In the genomic region with DNA sequence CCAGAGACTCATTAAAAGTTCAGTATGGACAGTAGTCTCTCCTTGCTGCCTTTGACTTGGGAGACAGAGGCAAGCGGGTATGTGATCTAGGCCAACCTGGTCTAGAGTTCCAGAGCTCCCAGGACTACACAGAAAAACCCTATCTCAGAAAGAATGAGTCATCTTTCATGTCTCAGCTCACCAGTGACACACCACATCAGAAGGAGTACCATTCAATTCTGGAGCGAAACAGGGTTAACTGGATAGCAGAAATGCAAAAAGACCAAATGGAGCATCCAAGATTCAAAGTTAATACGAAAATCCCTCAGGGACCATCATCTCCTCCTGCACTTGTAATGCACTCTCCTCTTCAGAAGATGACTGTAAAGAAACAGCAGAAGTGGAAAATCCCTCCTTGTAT, we compare ENCODE assay signal across 29 mouse cellular contexts. TPM values are rescaled to one million over a fixed set of nuclear protein-coding genes. Genes with fewer than 3 reads are reported as not detected.
"Had no signal": no experiment of that assay in that cellular context is flagged by ENCODE, and none has a peak within 500 bp of the region (broad histone marks: within the 10 kb centered on the region; RNA-seq: fewer than 3 reads in every experiment).

No protein-coding gene starts in this region.

- H3K4me3 ChIP-seq: embryonic facial prominence, embryonic 10.5 days; embryonic facial prominence, embryonic 12.5 days; embryonic facial prominence, embryonic 13.5 days; embryonic facial prominence, embryonic 15.5 days; erythroblast, embryonic 14.5 days; forebrain, embryonic 12.5 days; forebrain, embryonic 13.5 days; forebrain, embryonic 15.5 days; gastrocnemius, adult 2 months; heart, adult 2 months; heart, embryonic 10.5 days had no signal

- H3K27me3 ChIP-seq: embryonic facial prominence, embryonic 12.5 days; embryonic facial prominence, embryonic 13.5 days; embryonic facial prominence, embryonic 15.5 days; forebrain, embryonic 12.5 days; forebrain, embryonic 13.5 days; forebrain, embryonic 15.5 days had no signal

- H3K4me2 ChIP-seq: embryonic facial prominence, embryonic 12.5 days; embryonic facial prominence, embryonic 13.5 days; embryonic facial prominence, embryonic 15.5 days; forebrain, embryonic 12.5 days; forebrain, embryonic 13.5 days; forebrain, embryonic 15.5 days had no signal

- H3K27ac ChIP-seq: embryonic facial prominence, embryonic 10.5 days; embryonic facial prominence, embryonic 12.5 days; embryonic facial prominence, embryonic 13.5 days; embryonic facial prominence, embryonic 15.5 days; forebrain, embryonic 12.5 days; forebrain, embryonic 13.5 days; forebrain, embryonic 15.5 days; gastrocnemius, adult 2 months; heart, adult 2 months; heart, embryonic 10.5 days had no signal

- DNase-seq: cerebellum, adult 9-10 months; cerebellum, adult 9-11 months; cerebellum, postnatal 10 days; cerebellum, postnatal 14 days; cerebellum, postnatal 25 days; cerebellum, postnatal 36 days; embryo, embryonic 11 days; forebrain, postnatal 0 days; gastrocnemius, adult 2 months; gastrocnemius, postnatal 10 days; gastrocnemius, postnatal 14 days; gastrocnemius, postnatal 25 days; gastrocnemius, postnatal 36 days; heart, adult 11 months; heart, adult 18-20 months; heart, adult 2 months had no signal

- H3K9ac ChIP-seq: embryonic facial prominence, embryonic 12.5 days; embryonic facial prominence, embryonic 13.5 days; embryonic facial prominence, embryonic 15.5 days; forebrain, embryonic 12.5 days; forebrain, embryonic 13.5 days; forebrain, embryonic 15.5 days; forebrain, postnatal 0 days had no signal

- H3K4me1 ChIP-seq: embryonic facial prominence, embryonic 10.5 days; embryonic facial prominence, embryonic 12.5 days; embryonic facial prominence, embryonic 13.5 days; embryonic facial prominence, embryonic 15.5 days; forebrain, embryonic 12.5 days; forebrain, embryonic 13.5 days; forebrain, embryonic 15.5 days had no signal

- H3K9me3 ChIP-seq: embryonic facial prominence, embryonic 10.5 days; embryonic facial prominence, embryonic 12.5 days; embryonic facial prominence, embryonic 13.5 days; embryonic facial prominence, embryonic 15.5 days; forebrain, embryonic 12.5 days; forebrain, embryonic 13.5 days; forebrain, embryonic 15.5 days; heart, embryonic 10.5 days had no signal

RNA-seq across cellular contexts. Expression of gene Asb14, which starts 25.0 kb away (rescaled TPM):
- total RNA-seq: common myeloid progenitor, adult 5-6 weeks; granulocyte monocyte progenitor cell, adult 5-6 weeks had no signal
- polyA plus RNA-seq: embryonic facial prominence, embryonic 10.5 days; embryonic facial prominence, embryonic 11.5 days; embryonic facial prominence, embryonic 13.5 days; erythroblast, embryonic 14.5 days; forebrain, embryonic 11.5 days; forebrain, embryonic 13.5 days had no signal
